Mouse (Mus musculus): ENCODE data around the gene Nyap2. TPM values are rescaled to one million over a fixed set of nuclear protein-coding genes. Genes with fewer than 3 reads are reported as not detected.

The Nyap2 gene
- 1.3 and 1.4 TPM in 2 replicates for polyA plus RNA-seq (2014; fragmentation: Nextera tagmentation; extraction: Ambion mirVana)

- Histone ChIP-seq H3K9me3 (ENCODE audit: control insufficient read depth, low read length) (no peaks in the 10 kb centered on the region), H3K27ac (replicated peaks; ENCODE audit: low read depth, low read length) (no peak within 1 kb of the TSS), H3K27me3 (replicated peaks; ENCODE audit: control insufficient read depth, insufficient read depth, low read length) (no peaks in the 10 kb centered on the region), H3K4me3 (ENCODE audit: low read depth, low read length) (no peak within 1 kb of the TSS), H3K4me2 (ENCODE audit: low read depth, low read length) (no peak within 1 kb of the TSS), H3K4me1 (ENCODE audit: control insufficient read depth, insufficient read depth, low read length) (no peaks in the 10 kb centered on the region), H3K36me3 (ENCODE audit: control insufficient read depth, insufficient read depth, low read length) (no peaks in the 10 kb centered on the region), H3K9ac (ENCODE audit: low read depth, low read length) (no peak within 1 kb of the TSS)
- WGBS = 32% methylated on average over 16 of the region's 16 CpGs
- ATAC-seq (ENCODE audit: low read depth) (peak; percentile 71; the same call in 1 of the 2 replicates), DNase-seq (ENCODE audit: low spot score) (peak; percentile 73)
These were observed at the start of gene Nyap2 for GRCm38 (mm10) chr1:81076831-81077664. Gene Nyap2, plus strand, starts transcription at chr1:81076950.

GRCm38 (mm10) chr1:81042907-81043868 is 33.6 kb upstream of the Nyap2 start:
- Histone ChIP-seq H3K4me1 (ENCODE audit: control insufficient read depth, insufficient read depth, low read length) (no peaks in the 10 kb centered on the region), H3K36me3 (ENCODE audit: control insufficient read depth, insufficient read depth, low read length) (no peaks in the 10 kb centered on the region), H3K4me2 (ENCODE audit: low read depth, low read length) (no peak overlapping the region), H3K9me3 (ENCODE audit: control insufficient read depth, low read length) (no peaks in the 10 kb centered on the region), H3K27me3 (replicated peaks; ENCODE audit: control insufficient read depth, insufficient read depth, low read length) (no peaks in the 10 kb centered on the region), H3K27ac (replicated peaks; ENCODE audit: low read depth, low read length) (no peak overlapping the region), H3K4me3 (ENCODE audit: low read depth, low read length) (no peak overlapping the region), H3K9ac (ENCODE audit: low read depth, low read length) (no peak overlapping the region)
- no peak for ATAC-seq (ENCODE audit: low read depth)
- DNase-seq (ENCODE audit: low spot score) = peak; percentile 7
- 40% methylated on average over 5 of the region's 5 CpGs for WGBS

GRCm38 (mm10) chr1:81058340-81058739 is 18.4 kb upstream of the Nyap2 start:
- H3K9me3 ChIP-seq (ENCODE audit: control insufficient read depth, low read length) = no peaks in the 10 kb centered on the region
- H3K36me3 ChIP-seq (ENCODE audit: control insufficient read depth, insufficient read depth, low read length) = no peaks in the 10 kb centered on the region
- DNase-seq (ENCODE audit: low spot score) (no peak), ATAC-seq (ENCODE audit: low read depth) (no peak)
- no peaks in the 10 kb centered on the region for H3K27me3 ChIP-seq (replicated peaks; ENCODE audit: control insufficient read depth, insufficient read depth, low read length)
- no peaks in the 10 kb centered on the region for H3K4me1 ChIP-seq (ENCODE audit: control insufficient read depth, insufficient read depth, low read length)
- no peak overlapping the region for H3K27ac ChIP-seq (replicated peaks; ENCODE audit: low read depth, low read length)
- H3K9ac ChIP-seq (ENCODE audit: low read depth, low read length) = no peak overlapping the region
- no peak overlapping the region for H3K4me3 ChIP-seq (ENCODE audit: low read depth, low read length)
- 84% methylated on average over 5 of the region's 5 CpGs for WGBS
- H3K4me2 ChIP-seq (ENCODE audit: low read depth, low read length) = no peak overlapping the region

GRCm38 (mm10) chr1:81058835-81059234 is 17.9 kb upstream of the Nyap2 start:
- H3K27ac ChIP-seq (replicated peaks; ENCODE audit: low read depth, low read length) = no peak overlapping the region
- H3K4me1 ChIP-seq (ENCODE audit: control insufficient read depth, insufficient read depth, low read length) = no peaks in the 10 kb centered on the region
- H3K4me3 ChIP-seq (ENCODE audit: low read depth, low read length) = no peak overlapping the region
- no peaks in the 10 kb centered on the region for H3K9me3 ChIP-seq (ENCODE audit: control insufficient read depth, low read length)
- H3K9ac ChIP-seq (ENCODE audit: low read depth, low read length) = no peak overlapping the region
- 64% methylated on average over 2 of the region's 2 CpGs for WGBS
- ATAC-seq (ENCODE audit: low read depth) (no peak), DNase-seq (ENCODE audit: low spot score) (no peak)
- no peak overlapping the region for H3K4me2 ChIP-seq (ENCODE audit: low read depth, low read length)
- H3K27me3 ChIP-seq (replicated peaks; ENCODE audit: control insufficient read depth, insufficient read depth, low read length) = no peaks in the 10 kb centered on the region
- H3K36me3 ChIP-seq (ENCODE audit: control insufficient read depth, insufficient read depth, low read length) = no peaks in the 10 kb centered on the region

- DNase-seq (ENCODE audit: low spot score) (no peak), ATAC-seq (ENCODE audit: low read depth) (no peak)
- Histone ChIP-seq H3K9ac (ENCODE audit: low read depth, low read length) (no peak overlapping the region), H3K4me2 (ENCODE audit: low read depth, low read length) (no peak overlapping the region), H3K27me3 (replicated peaks; ENCODE audit: control insufficient read depth, insufficient read depth, low read length) (no peaks in the 10 kb centered on the region), H3K4me1 (ENCODE audit: control insufficient read depth, insufficient read depth, low read length) (no peaks in the 10 kb centered on the region), H3K27ac (replicated peaks; ENCODE audit: low read depth, low read length) (no peak overlapping the region), H3K4me3 (ENCODE audit: low read depth, low read length) (no peak overlapping the region), H3K36me3 (ENCODE audit: control insufficient read depth, insufficient read depth, low read length) (no peaks in the 10 kb centered on the region), H3K9me3 (ENCODE audit: control insufficient read depth, low read length) (no peaks in the 10 kb centered on the region)
- 87% methylated on average over 2 of the region's 2 CpGs for WGBS
These were observed 13.9 kb upstream of the Nyap2 start for GRCm38 (mm10) chr1:81062811-81063210.

- ATAC-seq (ENCODE audit: low read depth) (peak; percentile 84), DNase-seq (ENCODE audit: low spot score) (peak; percentile 16)
- H3K9me3 ChIP-seq (ENCODE audit: control insufficient read depth, low read length) = no peaks in the 10 kb centered on the region
- WGBS = 58% methylated on average over 9 of the region's 9 CpGs
- H3K27ac ChIP-seq (replicated peaks; ENCODE audit: low read depth, low read length) = no peak overlapping the region
- no peak overlapping the region for H3K9ac ChIP-seq (ENCODE audit: low read depth, low read length)
- no peaks in the 10 kb centered on the region for H3K4me1 ChIP-seq (ENCODE audit: control insufficient read depth, insufficient read depth, low read length)
- no peaks in the 10 kb centered on the region for H3K27me3 ChIP-seq (replicated peaks; ENCODE audit: control insufficient read depth, insufficient read depth, low read length)
- H3K4me3 ChIP-seq (ENCODE audit: low read depth, low read length) = no peak overlapping the region
- no peak overlapping the region for H3K4me2 ChIP-seq (ENCODE audit: low read depth, low read length)
- no peaks in the 10 kb centered on the region for H3K36me3 ChIP-seq (ENCODE audit: control insufficient read depth, insufficient read depth, low read length)
These were observed 491 bp upstream of the Nyap2 start for GRCm38 (mm10) chr1:81076259-81076658.

- H3K4me3 ChIP-seq (ENCODE audit: low read depth, low read length) = no peak overlapping the region
- H3K27ac ChIP-seq (replicated peaks; ENCODE audit: low read depth, low read length) = no peak overlapping the region
- no peak overlapping the region for H3K4me2 ChIP-seq (ENCODE audit: low read depth, low read length)
- no peak for ATAC-seq (ENCODE audit: low read depth)
- no peaks in the 10 kb centered on the region for H3K27me3 ChIP-seq (replicated peaks; ENCODE audit: control insufficient read depth, insufficient read depth, low read length)
- H3K9me3 ChIP-seq (ENCODE audit: control insufficient read depth, low read length) = no peaks in the 10 kb centered on the region
- WGBS = 74% methylated on average over 9 of the region's 9 CpGs
- no peak overlapping the region for H3K9ac ChIP-seq (ENCODE audit: low read depth, low read length)
- DNase-seq (ENCODE audit: low spot score) = no peak
- no peaks in the 10 kb centered on the region for H3K4me1 ChIP-seq (ENCODE audit: control insufficient read depth, insufficient read depth, low read length)
- H3K36me3 ChIP-seq (ENCODE audit: control insufficient read depth, insufficient read depth, low read length) = no peaks in the 10 kb centered on the region
These were observed 1.0 kb downstream of the Nyap2 start for GRCm38 (mm10) chr1:81077665-81078314.

GRCm38 (mm10) chr1:81087485-81087884 is 10.7 kb downstream of the Nyap2 start:
- DNase-seq (ENCODE audit: low spot score) (no peak), ATAC-seq (ENCODE audit: low read depth) (no peak)
- Histone ChIP-seq H3K36me3 (ENCODE audit: control insufficient read depth, insufficient read depth, low read length) (no peaks in the 10 kb centered on the region), H3K27ac (replicated peaks; ENCODE audit: low read depth, low read length) (no peak overlapping the region), H3K27me3 (replicated peaks; ENCODE audit: control insufficient read depth, insufficient read depth, low read length) (no peaks in the 10 kb centered on the region), H3K9ac (ENCODE audit: low read depth, low read length) (no peak overlapping the region), H3K4me3 (ENCODE audit: low read depth, low read length) (no peak overlapping the region), H3K4me1 (ENCODE audit: control insufficient read depth, insufficient read depth, low read length) (no peaks in the 10 kb centered on the region), H3K4me2 (ENCODE audit: low read depth, low read length) (no peak overlapping the region), H3K9me3 (ENCODE audit: control insufficient read depth, low read length) (no peaks in the 10 kb centered on the region)
- WGBS = 88% methylated on average over 5 of the region's 5 CpGs
